Mouse (Mus musculus): Measurements from ENCODE around the gene Pygb.
A peak's percentile ranks its signal among the peaks of the same experiment; 100 is the strongest.

Pygb gene

DNA sequence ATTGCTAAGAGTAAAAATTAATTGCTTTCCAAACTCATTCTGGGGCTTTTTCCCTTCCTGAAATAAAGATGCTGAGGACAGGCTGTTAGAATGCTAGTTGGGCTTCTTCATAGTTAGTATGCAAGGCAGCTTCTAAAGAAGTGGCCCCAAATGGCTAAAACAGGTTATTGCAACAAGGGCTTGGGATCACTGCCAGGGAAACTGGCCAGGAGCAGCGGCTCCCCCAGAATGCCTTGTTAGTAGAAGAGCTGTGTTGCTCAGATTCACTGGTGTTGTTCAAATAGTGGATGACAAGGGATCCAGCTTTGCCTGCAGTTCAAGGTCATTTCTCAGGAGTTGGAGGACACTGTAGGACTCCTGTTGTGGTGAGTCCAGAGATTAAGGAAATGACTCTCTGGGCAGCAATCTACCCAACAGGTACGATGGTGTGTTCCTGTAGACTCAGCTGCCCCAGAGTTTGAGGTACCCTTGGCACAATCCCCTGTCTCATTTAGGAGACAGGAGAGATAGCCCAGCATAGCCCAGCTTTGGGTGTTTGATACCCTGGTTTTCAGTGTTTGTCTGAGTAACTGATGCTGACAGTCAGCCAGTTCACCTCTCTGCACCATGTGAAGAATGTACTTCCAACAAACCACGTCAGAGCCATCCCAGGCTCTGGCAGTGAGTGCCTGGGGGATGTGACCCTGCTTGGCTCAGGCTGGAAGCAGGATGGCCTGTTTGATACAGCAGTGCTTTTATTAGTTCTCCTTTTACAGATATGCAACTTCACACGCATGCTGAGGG, 2.4 kb downstream of the Pygb start:
- ATAC-seq (ENCODE audit: low TSS enrichment): peak; percentile 28

- no peak for ATAC-seq (ENCODE audit: low TSS enrichment)
Observed at GRCm38 (mm10) chr2:150793320-150793719, 6.8 kb downstream of the Pygb start.

GRCm38 (mm10) chr2:150798084-150798483, 11.5 kb downstream of the Pygb start:
- no peak for ATAC-seq (ENCODE audit: low TSS enrichment)

GRCm38 (mm10) chr2:150800616-150801015, 14.1 kb downstream of the Pygb start:
- no peak for ATAC-seq (ENCODE audit: low TSS enrichment)

- ATAC-seq (ENCODE audit: low TSS enrichment): peak; percentile 58; the same call in 1 of the 2 replicates
Observed at GRCm38 (mm10) chr2:150803035-150803434, 16.5 kb downstream of the Pygb start.

- peak; percentile 39 for ATAC-seq (ENCODE audit: low TSS enrichment)
Observed at GRCm38 (mm10) chr2:150808381-150808780, 21.8 kb downstream of the Pygb start.

DNA sequence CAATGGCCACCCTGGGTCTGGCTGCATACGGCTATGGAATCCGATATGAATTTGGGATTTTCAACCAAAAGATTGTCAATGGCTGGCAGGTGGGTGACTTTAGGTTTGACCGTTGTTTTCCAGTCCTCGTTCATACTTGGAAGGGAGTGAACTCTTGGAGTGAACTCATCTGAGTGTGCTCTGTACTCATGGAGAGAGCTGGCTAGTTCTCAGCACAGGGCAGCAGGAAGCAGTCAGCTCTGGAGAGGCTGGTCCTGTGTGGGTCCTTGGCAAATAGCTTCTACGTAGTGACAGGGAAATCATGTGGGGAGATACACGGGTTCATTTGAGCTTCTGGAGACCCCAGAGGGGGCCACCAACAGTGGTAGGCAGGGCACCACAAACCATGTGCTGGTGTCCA, 22.3 kb downstream of the Pygb start:
- ATAC-seq (ENCODE audit: low TSS enrichment): no peak

- ATAC-seq (ENCODE audit: low TSS enrichment): no peak
Observed at GRCm38 (mm10) chr2:150810603-150811002, 24.1 kb downstream of the Pygb start.

DNA sequence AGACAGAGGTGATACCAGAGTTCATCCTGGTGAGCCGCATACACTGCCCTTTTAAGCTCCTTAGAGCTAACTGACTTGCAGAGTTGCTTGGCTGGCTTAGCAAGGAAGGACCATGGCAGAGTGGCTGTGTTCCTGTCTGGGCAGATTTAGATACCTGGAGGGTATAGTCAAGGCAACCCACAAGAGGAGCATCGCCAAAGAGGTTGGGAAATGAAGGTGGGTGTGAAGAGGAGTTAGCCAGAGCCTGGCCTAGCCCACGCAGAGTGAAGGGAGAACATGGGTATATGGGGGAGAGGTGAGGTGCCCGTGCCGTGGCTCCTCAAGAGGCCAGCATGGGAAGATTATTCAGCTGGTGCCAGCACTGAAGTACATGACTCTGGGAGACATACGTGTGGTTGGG, 26.3 kb downstream of the Pygb start:
- no peak for ATAC-seq (ENCODE audit: low TSS enrichment)

DNA sequence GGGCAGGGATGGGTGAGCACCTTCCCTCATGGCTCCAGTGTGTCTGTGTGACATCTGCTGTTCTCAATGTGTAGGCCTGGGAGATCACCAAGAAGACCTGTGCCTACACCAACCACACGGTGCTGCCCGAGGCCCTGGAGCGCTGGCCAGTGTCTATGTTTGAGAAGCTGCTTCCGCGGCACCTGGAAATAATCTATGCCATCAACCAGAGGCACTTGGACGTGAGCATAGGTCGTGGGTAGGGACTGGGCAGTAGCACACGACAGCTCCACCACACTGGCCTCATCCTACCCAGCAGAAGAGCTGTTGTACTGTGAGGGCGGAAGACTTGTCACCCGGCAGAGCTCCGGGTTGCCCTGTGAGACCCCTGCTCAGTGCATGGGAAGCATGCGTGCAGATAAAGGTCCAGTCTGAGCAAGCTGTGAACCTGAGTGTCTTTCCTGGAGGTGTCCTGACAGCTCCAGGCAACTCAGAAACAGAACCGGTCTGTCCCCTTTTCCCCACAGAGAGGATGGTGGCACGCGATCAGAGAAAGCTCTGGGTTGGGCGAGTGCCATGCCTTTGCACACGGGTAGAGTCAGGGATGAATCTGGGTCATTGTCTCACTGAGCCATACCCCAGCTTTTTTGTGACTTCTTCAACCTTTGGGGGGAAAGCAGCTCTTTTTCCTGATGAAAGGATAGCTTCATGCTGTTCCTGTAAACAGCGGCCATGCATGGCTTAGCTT, 30.3 kb downstream of the Pygb start:
- ATAC-seq (ENCODE audit: low TSS enrichment): peak; percentile 40; the same call in 1 of the 2 replicates

DNA sequence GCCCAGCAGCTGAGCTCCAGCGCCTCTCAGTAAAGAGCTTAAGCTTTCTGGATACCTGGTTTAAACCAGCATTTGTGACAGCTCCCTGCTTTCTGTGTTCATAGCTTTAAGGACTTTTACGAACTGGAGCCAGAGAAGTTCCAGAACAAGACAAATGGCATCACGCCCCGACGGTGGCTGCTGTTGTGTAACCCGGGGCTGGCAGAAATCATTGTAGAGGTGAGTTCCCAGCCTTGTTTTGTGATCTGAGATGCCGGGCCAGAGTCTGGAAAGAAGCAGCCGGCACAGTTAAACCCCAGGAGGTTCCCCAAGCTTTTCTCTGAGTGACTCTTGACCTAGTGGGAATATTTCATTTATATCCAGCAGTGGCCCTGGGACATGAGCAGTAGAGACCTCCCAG, 32.2 kb downstream of the Pygb start:
- ATAC-seq (ENCODE audit: low TSS enrichment): no peak

GRCm38 (mm10) chr2:150820720-150821119, 34.2 kb downstream of the Pygb start:
- ATAC-seq (ENCODE audit: low TSS enrichment): no peak

DNA sequence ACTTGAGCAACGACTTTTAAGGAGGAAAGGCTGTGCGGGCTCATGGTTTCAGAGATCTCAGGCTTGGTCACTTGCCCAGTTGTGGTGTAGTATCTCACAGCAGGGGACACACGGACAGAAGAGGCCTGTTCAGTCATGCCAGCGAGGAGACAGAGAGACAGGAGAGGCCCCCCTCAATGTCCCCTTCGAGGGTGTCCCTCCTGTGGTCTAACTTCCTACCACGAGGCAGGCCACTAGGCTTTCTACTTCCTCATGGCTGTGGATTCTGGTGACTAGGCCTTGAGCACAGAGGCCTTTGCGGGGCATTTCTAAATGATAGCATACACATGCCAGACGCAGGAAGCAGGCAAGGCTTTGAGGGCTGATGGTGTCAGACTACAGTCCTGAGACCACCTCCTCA, 36.5 kb downstream of the Pygb start:
- no peak for ATAC-seq (ENCODE audit: low TSS enrichment)

GRCm38 (mm10) chr2:150826426-150826825, 39.9 kb downstream of the Pygb start:
- ATAC-seq (ENCODE audit: low TSS enrichment): no peak

- ATAC-seq (ENCODE audit: low TSS enrichment): no peak
Observed at GRCm38 (mm10) chr2:150828164-150828563, 41.6 kb downstream of the Pygb start.

DNA sequence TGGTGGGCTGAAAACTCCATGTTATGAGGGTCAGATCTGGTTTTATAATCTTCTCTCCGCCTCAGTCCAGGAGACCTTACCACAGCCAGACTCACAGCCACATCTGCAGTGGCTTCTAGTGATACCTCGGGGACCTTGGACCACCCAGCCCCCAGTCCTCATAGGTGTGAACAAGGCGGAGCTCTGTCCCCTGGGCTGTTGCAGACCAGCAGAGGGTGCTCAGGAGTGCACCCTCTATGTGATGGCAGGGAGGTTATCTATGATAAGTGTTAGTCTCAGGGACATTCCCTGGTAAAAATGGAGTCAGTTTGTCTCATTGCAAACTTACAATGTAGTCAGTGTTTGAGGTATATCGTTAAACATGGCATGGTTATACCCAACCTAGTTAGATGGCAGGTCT, 42.1 kb downstream of the Pygb start:
- ATAC-seq (ENCODE audit: low TSS enrichment): peak; percentile 17; the same call in 1 of the 2 replicates

- no peak for ATAC-seq (ENCODE audit: low TSS enrichment)
Observed at GRCm38 (mm10) chr2:150830011-150830410, 43.5 kb downstream of the Pygb start.

- no peak for ATAC-seq (ENCODE audit: low TSS enrichment)
Observed at GRCm38 (mm10) chr2:150830911-150831441, 44.4 kb downstream of the Pygb start.

DNA sequence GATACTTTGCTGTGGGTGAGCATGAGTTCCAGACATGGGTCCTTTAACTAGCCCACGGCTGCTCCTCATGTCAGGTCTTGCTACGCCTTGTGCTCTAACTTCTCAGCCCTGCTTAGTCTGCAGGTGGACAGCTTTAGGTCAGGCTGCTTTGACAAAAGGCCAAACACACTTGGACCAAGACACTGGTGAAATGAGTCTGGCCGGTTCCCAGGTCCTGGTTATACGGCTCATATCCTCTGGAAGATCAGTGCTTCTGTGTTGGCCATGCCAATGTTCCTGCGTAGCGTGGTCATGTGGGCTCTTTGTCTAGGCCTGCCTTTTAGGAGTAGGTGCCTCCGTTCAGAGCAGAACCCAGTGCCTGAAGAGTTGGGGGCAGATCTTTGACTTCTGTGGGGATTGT, 45.5 kb downstream of the Pygb start:
- ATAC-seq (ENCODE audit: low TSS enrichment): no peak

DNA sequence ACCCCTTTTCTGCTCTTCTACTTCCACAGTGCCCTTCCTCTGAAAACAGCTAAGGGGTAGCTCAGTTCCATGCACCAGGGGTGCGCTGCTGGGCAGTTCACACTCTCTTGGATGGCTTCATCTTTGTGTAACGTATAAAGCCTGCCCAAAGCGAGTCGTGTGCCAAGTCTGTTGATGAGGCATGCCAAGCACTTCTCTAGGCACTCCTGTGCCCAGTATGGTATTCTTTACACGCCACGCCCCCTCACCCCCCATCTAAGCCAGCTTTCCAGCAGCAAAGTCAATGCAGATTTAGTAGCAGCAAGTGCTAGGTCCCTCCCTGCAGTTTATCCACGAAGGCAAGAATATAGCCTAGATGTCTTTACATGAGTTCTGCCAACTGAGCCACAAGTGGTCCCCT, 48.1 kb downstream of the Pygb start:
- no peak for ATAC-seq (ENCODE audit: low TSS enrichment)

GRCm38 (mm10) chr2:150835975-150836374, 49.4 kb downstream of the Pygb start:
- no peak for ATAC-seq (ENCODE audit: low TSS enrichment)

DNA sequence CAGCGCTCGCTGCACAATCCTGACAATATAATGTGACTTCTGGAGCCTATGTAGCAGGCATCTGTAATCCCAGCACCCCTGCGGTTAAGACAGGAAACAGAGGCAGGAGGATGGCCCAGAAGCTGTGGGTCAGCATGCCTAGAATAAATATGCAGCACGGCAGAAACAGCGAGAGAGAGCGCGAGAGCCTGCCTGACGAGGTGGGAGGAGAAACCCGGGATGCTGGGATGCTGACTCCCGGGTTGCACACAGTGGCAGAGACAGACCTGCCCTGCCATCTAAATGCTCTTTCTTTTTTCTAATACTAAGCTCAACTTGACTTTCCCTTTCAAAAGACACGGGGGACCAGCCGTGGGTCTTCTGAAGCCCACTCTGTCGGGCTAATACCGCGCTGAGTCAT, 50.4 kb downstream of the Pygb start:
- ATAC-seq (ENCODE audit: low TSS enrichment): peak; percentile 32

GRCm38 (mm10) chr2:150837781-150838180, 51.2 kb downstream of the Pygb start:
- ATAC-seq (ENCODE audit: low TSS enrichment): no peak
